Mouse (Mus musculus): ENCODE measurements around the gene Rreb1. TPM values are rescaled to one million over a fixed set of nuclear protein-coding genes. Genes with fewer than 3 reads are reported as not detected.

The Rreb1 gene
- polyA plus RNA-seq, 2 experiments: 19.0 to 21.4 TPM

DNA sequence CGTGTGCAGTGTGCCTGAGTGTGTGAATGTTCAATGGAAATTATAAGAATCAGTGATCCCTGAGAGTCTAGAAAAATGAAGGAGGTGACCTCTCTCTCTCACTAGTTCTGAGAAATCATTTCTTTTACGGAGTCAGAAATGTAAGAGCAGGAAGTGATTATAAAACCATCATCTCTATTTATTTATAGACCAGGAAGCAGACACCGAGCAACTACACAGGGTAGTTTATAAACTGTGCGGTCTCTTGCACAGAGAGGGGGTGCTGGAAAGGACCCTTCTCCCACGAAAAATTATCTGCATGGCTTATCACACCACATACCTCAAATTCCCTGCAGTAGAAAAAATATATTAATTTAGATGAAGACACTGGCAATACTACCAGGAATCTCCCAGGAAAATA, 37.4 kb upstream of the Rreb1 start:
- no peak overlapping the region for H3K4me3 ChIP-seq (replicated peaks; ENCODE audit: low read length)
- H3K9ac ChIP-seq (ENCODE audit: low read depth, low read length, severe bottlenecking): no peak overlapping the region
- 42% methylated on average over 5 of the region's 5 CpGs for WGBS
- H3K4me1 ChIP-seq (ENCODE audit: control insufficient read depth, insufficient read depth, low read length): no peaks in the 10 kb centered on the region
- DNase-seq (ENCODE audit: low spot score) (no peak), ATAC-seq (ENCODE audit: low FRiP score, low read depth) (no peak)
- no peaks in the 10 kb centered on the region for H3K36me3 ChIP-seq (ENCODE audit: control insufficient read depth, insufficient read depth, low read length)
- no peak for TF ChIP-seq POLR2A (IDR thresholded peaks at IDR 0.05; ENCODE audit: borderline replicate concordance, extremely low read depth, insufficient read depth, insufficient read length)
- H3K9me3 ChIP-seq (ENCODE audit: control insufficient read depth, low read length): no peaks in the 10 kb centered on the region; the same call in 1 of the 2 replicates
- no peak overlapping the region for H3K4me2 ChIP-seq (replicated peaks; ENCODE audit: low read depth, low read length, severe bottlenecking)
- H3K27me3 ChIP-seq (ENCODE audit: control insufficient read depth, insufficient read depth, low read length): no peaks in the 10 kb centered on the region
- no peak overlapping the region for H3K27ac ChIP-seq (replicated peaks; ENCODE audit: low read depth, low read length)

- no peak overlapping the region for H3K4me3 ChIP-seq (replicated peaks; ENCODE audit: low read length)
- H3K27ac ChIP-seq (replicated peaks; ENCODE audit: low read depth, low read length): no peak overlapping the region
- peaks cover 1% of the 10 kb centered on the region; the same call in 1 of the 2 replicates for H3K4me1 ChIP-seq (ENCODE audit: control insufficient read depth, insufficient read depth, low read length)
- H3K27me3 ChIP-seq (ENCODE audit: control insufficient read depth, insufficient read depth, low read length): no peaks in the 10 kb centered on the region
- H3K36me3 ChIP-seq (ENCODE audit: control insufficient read depth, insufficient read depth, low read length): no peaks in the 10 kb centered on the region
- H3K9ac ChIP-seq (ENCODE audit: low read depth, low read length, severe bottlenecking): no peak overlapping the region
- no peaks in the 10 kb centered on the region; the same call in 1 of the 2 replicates for H3K9me3 ChIP-seq (ENCODE audit: control insufficient read depth, low read length)
- H3K4me2 ChIP-seq (replicated peaks; ENCODE audit: low read depth, low read length, severe bottlenecking): no peak overlapping the region
- DNase-seq (ENCODE audit: low spot score) (no peak), ATAC-seq (ENCODE audit: low FRiP score, low read depth) (no peak)
- TF ChIP-seq POLR2A (IDR thresholded peaks at IDR 0.05; ENCODE audit: borderline replicate concordance, extremely low read depth, insufficient read depth, insufficient read length): no peak
- WGBS: 79% methylated on average over 4 of the region's 4 CpGs
These were observed 36.0 kb upstream of the Rreb1 start for GRCm38 (mm10) chr13:37742248-37742647.

DNA sequence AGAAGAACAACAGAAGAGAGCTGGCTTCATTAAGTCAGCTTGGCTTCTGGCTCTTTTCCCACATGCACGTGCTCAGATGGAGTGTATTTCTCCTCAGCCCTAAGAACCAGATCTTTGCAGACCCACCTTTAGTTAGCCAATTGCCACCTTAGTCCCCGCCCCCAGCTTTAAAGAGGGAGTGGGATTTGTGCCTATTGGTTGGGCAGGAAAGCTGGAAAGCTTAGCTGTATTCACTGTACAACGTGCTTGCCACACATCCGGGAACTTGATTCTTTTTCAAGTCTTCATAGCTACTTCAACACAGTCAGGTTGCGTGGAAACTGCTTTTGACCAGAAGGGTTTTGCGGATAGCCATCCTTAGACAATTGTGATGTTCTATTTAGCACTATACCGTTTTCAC, 30.7 kb upstream of the Rreb1 start:
- Histone ChIP-seq H3K9ac (ENCODE audit: low read depth, low read length, severe bottlenecking) (no peak overlapping the region), H3K27ac (replicated peaks; ENCODE audit: low read depth, low read length) (no peak overlapping the region), H3K27me3 (ENCODE audit: control insufficient read depth, insufficient read depth, low read length) (no peaks in the 10 kb centered on the region), H3K36me3 (ENCODE audit: control insufficient read depth, insufficient read depth, low read length) (no peaks in the 10 kb centered on the region), H3K9me3 (ENCODE audit: control insufficient read depth, low read length) (no peaks in the 10 kb centered on the region), H3K4me2 (replicated peaks; ENCODE audit: low read depth, low read length, severe bottlenecking) (no peak overlapping the region), H3K4me1 (ENCODE audit: control insufficient read depth, insufficient read depth, low read length) (peaks cover 4% of the 10 kb centered on the region; the same call in 1 of the 2 replicates), H3K4me3 (replicated peaks; ENCODE audit: low read length) (no peak overlapping the region)
- 61% methylated on average over 7 of the region's 7 CpGs for WGBS
- TF ChIP-seq POLR2A (IDR thresholded peaks at IDR 0.05; ENCODE audit: borderline replicate concordance, extremely low read depth, insufficient read depth, insufficient read length): no peak
- DNase-seq (ENCODE audit: low spot score): no peak
- no peak for ATAC-seq (ENCODE audit: low FRiP score, low read depth)

DNA sequence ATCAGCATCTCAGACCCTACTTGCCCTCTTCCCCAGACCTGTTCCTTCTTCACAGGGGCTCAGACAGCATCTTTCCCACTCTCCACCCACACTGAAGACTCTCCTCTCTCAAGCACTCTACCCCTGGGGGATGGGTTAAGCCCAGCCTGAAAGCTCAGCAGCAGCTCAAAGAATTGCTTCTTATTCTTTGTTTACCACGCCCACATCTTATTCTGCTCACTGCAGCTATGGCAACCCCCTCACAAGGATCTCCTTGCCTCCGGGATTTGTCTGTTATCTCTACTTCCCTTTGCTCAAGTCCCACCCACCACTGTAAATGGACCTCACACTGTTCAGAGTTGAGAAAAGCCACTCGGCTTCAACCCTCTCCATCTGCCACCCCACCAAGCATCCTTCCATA, 28.7 kb upstream of the Rreb1 start:
- no peak overlapping the region for H3K4me3 ChIP-seq (replicated peaks; ENCODE audit: low read length)
- ATAC-seq (ENCODE audit: low FRiP score, low read depth): no peak
- H3K9ac ChIP-seq (ENCODE audit: low read depth, low read length, severe bottlenecking): no peak overlapping the region
- no peak for DNase-seq (ENCODE audit: low spot score)
- peaks cover 4% of the 10 kb centered on the region; the same call in 1 of the 2 replicates for H3K4me1 ChIP-seq (ENCODE audit: control insufficient read depth, insufficient read depth, low read length)
- no peak overlapping the region for H3K4me2 ChIP-seq (replicated peaks; ENCODE audit: low read depth, low read length, severe bottlenecking)
- H3K27me3 ChIP-seq (ENCODE audit: control insufficient read depth, insufficient read depth, low read length): no peaks in the 10 kb centered on the region
- H3K27ac ChIP-seq (replicated peaks; ENCODE audit: low read depth, low read length): no peak overlapping the region
- no peaks in the 10 kb centered on the region for H3K36me3 ChIP-seq (ENCODE audit: control insufficient read depth, insufficient read depth, low read length)
- H3K9me3 ChIP-seq (ENCODE audit: control insufficient read depth, low read length): no peaks in the 10 kb centered on the region
- TF ChIP-seq POLR2A (IDR thresholded peaks at IDR 0.05; ENCODE audit: borderline replicate concordance, extremely low read depth, insufficient read depth, insufficient read length): no peak
- WGBS: 38% methylated on average over 3 of the region's 3 CpGs

DNA sequence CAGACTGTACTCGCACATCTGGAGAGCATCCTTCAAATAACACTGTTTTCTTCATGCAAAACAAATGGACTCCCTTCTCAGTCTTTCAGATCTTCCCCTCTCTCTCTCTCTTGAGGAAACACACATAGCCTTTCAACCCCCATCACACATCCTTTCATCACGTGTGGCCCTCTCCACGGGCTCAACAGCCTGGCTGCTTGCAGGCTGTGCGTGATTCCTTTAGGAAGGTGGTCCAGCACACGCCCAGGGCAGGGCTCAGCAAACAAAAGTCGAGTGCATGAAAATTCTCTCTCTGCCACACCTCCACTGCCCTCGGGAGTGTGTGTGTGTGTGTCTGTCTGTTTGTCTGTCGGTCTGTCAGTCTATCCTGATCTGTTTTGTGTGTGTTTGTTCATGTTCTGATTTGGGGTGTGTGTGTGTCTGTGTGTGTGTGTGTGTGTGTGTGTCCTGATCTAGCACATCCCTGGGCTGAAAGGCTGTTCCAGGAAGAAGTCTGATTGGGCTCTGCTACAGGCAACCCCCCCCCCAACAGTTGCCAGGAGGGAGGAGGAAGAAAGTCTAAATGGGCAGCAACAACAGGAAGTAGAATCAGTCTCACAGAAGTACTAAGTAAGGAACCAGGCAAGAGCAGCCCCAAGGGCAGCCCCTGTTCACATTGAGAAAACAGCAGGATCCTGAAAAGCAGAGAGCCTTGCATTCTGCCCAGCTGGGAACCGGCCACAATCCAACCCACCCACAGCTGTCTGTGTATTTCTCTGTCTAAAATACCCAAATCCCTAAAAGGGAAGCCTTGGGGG, 26.8 kb upstream of the Rreb1 start:
- DNase-seq (ENCODE audit: low spot score) (no peak), ATAC-seq (ENCODE audit: low FRiP score, low read depth) (no peak)
- Histone ChIP-seq H3K9ac (ENCODE audit: low read depth, low read length, severe bottlenecking) (no peak overlapping the region), H3K27ac (replicated peaks; ENCODE audit: low read depth, low read length) (no peak overlapping the region), H3K4me2 (replicated peaks; ENCODE audit: low read depth, low read length, severe bottlenecking) (no peak overlapping the region), H3K36me3 (ENCODE audit: control insufficient read depth, insufficient read depth, low read length) (no peaks in the 10 kb centered on the region), H3K9me3 (ENCODE audit: control insufficient read depth, low read length) (no peaks in the 10 kb centered on the region), H3K4me3 (replicated peaks; ENCODE audit: low read length) (no peak overlapping the region), H3K27me3 (ENCODE audit: control insufficient read depth, insufficient read depth, low read length) (no peaks in the 10 kb centered on the region), H3K4me1 (ENCODE audit: control insufficient read depth, insufficient read depth, low read length) (peaks cover 4% of the 10 kb centered on the region; the same call in 1 of the 2 replicates)
- WGBS: 55% methylated on average over 9 of the region's 9 CpGs
- no peak for TF ChIP-seq POLR2A (IDR thresholded peaks at IDR 0.05; ENCODE audit: borderline replicate concordance, extremely low read depth, insufficient read depth, insufficient read length)
